Mouse (Mus musculus): ENCODE measurements at regions not wholly inside any gene's neighbourhood (a gene's known extent, or its start where the extent isn't known, plus 50 kb on each side); places are given as distances from the start of the nearest gene placed in this dataset.

DNA sequence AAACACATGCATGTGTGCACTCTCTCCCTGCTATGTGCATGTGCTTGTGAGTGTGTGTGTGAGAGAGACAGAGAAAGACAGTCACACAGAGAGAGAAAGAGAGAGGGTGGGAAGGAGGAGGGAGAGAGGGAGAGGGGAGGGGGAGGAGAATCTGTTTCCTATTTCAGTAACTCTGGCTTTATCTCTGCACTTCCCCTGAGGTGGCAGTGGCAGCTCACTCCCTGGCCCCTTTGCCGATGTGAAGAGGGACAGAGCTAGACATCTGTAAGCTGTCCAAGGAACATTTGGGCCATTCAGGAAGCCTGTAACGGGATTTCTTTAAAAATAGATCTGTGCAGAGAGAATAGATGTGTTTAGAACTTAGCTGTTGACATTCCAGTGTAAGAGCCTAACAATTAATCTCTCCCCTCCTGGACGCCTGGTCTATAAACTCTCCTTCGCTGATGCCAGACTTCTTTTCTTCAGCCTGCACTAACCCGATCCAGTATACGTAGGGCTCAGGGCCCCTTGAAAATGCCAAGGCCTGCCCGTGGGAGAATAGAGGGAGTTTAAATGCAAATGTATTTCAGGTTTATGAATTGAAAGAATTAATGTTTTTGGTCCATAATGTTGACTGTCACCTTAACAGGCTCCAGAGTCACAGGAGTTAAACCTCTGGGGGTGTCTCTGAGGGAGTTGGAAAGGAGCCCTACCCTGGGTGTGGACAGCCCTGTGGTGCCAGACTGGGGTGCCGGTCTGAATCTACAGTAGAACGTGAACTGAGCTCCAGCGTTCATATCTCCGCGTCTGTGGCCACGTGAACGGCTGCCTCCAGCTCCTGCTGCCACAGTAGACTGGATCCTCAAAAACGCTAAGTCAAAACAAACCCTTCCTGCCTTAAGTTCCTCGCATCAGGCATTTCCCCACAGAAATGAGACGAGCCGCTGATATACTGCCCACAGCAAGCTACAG lies 336.6 kb upstream of the Gm10131 start:
- no peak for DNase-seq

DNA sequence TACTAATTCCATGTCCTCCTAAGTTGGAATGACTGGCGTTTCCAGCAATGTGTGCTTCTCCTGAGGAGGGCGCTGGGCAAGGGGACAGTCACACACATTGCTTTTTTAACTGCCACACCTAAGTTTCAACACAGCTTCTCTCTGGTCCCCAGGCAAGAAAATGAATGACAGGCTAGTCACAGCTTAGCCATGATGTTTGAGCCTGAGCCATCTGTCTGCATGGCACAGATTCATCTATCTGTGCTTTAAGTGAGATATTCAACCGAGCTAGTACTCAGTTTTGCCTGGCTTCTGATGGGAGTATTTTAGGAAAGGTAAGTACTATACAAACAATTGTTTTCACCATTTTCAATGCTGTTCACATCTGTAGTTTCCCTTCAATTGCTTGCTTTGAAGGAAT lies 331.2 kb upstream of the Gm10131 start:
- peak; percentile 48 for DNase-seq

DNA sequence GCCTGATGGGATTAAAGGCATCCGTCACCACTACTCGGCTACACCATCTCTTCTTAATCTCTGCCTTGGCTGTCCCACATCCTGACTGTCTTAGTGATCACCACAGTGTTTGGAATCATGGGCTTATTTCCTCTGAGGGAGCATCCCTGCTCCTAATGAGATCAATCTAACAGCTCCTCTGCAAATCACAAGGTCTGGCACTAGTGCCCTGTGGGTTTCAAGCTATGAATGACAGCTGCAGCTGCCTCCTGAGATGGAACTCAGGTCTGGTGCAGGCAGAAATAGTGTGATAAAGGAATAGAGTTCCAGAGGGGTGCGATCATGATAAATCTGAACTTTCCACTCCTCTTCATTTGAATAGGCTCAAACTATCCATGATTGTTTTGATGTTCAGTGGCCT lies 330.2 kb upstream of the Gm10131 start:
- no peak for DNase-seq

DNA sequence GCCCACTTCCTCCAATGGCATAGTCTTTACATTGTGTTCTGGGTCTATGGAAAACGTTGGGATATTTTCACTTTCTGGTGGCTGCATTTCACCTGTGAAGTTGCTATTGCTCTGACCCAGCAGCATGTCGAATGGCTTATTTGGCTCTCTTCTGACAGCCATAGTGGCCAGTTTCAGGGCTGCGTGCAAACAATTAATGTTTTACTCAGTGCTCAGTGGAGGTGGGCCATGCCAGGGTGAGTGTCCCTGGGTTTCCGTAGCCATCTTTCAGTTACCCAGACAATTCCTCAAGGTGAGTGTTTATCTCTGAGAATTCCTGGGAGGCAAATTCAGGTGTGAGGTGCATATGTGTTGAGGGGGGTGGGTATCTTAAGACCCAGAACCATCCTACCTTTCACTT lies 329.2 kb upstream of the Gm10131 start:
- no peak for DNase-seq

DNA sequence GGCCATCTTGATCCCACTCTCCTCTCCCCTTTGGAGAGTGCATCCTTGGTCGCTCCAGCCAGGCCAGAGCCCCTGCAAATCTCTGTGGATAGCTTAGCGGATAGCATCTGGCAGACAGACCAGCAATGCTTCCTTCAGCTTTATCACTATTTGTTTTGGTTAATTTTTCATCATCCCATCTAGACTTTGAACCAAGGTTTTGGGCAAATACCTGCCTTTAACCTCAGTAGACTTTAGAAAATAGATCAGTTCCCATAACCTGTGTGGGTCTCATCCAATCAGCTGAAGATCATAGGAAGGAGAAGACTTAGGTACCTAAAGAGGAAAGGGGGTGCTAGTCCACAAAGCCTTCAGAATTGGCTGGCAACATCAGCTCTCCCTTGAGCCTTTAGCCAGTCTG lies 327.2 kb upstream of the Gm10131 start:
- no peak for DNase-seq

DNA sequence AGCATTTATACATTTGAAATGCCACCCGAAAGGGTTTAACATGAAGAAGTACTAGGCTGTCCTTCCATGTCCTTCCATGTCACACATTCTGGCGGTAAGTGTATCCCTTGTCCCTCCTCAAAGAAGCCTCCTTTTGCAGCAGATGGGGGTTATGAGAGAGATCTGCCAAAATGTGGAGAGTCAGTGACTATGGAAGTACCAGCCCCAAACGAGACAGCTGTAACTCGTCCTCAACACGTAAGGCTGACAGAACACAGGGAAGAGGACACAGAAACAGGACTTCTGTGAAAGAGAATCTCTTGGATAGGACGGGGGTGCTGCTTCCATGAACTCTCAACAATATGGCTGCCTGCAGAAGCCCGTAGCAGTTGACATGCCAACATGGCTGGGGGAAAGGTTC lies 320.4 kb upstream of the Gm10131 start:
- DNase-seq, result no peak

DNA sequence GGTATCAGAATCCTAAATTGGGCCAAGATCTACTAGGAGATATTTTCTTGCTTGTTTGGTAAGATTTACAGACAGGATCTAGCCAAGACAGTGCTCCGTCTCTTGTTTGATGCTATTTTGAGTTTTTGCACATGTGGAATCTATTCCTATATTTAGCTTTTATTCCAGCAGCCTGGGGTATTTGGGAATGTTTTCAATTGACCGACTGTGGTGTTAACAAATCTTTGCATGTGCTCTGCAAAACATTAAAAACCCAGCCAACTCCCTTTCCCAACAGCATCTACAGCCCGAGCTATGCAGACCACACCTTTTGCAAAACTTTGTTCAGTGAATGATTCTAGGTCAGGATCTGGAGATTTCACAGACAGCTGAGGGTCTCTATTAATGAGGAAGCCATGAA lies 317.7 kb upstream of the Gm10131 start:
- DNase-seq, result no peak

DNA sequence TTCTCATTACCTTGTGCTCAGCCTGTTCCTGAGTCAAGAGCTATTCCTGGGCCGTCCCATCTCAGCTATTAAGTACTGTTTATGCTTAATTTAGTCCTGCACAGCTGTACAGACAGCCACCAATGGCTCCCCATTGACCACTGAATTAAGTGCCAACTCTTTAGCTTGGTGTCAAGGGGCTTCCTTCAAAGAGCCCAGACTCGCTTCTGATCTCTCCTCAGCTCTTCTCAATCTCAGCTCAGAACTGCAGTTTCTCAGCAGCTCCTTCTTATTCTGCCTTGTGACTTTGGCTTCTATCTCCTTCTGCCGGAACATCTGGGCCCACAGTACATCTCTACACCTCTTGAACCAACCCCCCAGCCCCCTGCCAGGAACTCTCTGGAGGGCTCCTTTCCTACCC lies 290.0 kb upstream of the Gm10131 start:
- no peak for DNase-seq

DNA sequence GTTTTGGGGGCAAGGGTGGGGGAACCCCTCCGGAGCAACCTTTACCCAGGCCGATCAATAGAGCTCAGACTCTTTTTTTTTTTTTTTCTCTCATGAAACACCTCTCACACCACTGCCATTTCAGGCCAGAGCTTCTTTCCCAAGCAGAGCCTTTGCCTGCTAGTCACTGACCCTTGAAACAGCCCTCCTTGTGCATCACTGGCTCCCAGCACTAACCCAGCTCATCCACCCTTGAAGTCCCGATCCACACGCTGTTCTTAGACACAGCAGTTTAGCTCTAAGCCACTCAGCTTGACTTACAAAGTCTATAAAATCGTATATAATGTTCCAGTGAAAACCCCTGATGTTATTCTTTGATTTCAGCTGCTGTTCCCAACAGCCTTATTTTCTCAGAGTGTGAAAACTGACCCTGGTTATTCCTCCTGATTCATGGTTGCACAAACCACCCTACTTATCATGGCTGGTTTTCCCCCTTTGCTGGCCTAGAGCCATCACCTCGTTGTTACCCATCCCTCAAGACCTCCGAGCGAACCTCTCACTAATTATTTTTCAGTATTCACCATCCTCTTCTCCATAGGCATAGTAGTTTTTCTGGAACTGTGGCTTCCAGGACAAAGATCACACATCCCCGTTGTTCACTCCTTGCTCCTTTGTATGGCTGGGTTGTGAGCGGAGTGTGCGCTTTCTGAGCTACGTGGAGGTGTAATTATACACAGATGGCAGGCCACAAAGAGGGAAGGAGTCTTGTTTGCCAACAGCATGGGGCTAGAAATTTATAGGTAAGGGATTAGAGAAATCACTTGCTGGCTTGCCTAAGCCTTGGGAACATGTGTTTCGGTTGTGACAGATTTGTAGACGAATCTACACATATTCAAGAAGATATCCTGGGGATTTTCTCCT lies 287.6 kb upstream of the Gm10131 start:
- DNase-seq, result no peak

DNA sequence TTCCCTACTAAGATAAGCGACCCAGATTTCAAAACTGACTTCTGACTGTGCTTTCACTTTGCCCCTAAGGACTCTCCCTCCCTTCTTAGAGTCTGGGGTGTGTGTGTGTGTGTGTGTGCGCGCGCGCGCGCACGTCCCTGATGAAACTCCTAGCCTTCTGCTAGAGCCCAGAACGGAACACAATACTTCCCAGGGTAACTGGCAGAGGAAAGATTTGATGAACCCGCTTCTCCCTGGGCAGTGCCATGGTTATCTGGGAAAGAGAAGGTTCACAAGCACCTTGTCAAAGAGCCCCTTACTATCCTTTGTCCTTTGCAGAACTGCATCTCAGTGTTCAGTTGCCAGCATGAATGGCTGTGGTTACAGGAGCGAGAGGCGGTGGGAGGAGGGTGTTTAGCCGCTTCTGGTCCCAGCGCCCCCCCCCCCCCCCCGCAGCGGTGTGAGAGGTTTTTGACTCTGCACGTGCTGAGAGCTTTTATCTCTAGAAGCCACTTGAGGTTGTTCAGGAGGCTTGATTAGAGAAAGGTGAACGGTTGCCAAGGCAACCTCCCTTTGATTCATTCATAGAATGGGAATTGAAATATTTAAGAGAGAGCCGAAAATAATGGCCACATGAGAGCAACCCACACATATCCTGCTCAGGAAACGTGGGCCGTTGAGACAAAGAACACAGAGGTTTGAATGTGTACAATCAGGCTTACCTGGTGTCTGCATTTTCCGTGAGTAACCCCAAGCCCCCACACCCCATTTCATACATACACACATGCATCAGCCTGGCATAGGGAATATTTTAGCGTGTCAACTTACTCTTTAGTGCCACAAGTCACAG lies 286.3 kb upstream of the Gm10131 start:
- peak; percentile 48 for DNase-seq

DNA sequence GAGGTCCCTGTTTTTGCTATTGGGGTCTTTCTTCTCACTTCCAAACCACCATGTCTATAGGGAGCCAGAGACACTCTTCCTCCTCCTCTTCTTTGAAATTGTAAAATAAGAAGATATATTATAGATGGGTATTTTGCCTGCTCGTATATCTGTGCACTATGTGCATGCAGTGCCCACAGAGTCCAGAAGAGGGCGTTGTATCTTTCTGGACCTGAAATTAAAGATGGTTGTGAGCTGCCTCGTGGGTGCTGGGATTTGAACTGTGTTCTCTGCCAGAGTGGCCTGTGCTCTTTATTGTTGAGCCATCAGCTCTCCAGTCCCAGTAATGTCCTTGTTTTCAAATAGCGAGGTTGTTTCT lies 285.7 kb upstream of the Gm10131 start:
- no peak for DNase-seq

DNA sequence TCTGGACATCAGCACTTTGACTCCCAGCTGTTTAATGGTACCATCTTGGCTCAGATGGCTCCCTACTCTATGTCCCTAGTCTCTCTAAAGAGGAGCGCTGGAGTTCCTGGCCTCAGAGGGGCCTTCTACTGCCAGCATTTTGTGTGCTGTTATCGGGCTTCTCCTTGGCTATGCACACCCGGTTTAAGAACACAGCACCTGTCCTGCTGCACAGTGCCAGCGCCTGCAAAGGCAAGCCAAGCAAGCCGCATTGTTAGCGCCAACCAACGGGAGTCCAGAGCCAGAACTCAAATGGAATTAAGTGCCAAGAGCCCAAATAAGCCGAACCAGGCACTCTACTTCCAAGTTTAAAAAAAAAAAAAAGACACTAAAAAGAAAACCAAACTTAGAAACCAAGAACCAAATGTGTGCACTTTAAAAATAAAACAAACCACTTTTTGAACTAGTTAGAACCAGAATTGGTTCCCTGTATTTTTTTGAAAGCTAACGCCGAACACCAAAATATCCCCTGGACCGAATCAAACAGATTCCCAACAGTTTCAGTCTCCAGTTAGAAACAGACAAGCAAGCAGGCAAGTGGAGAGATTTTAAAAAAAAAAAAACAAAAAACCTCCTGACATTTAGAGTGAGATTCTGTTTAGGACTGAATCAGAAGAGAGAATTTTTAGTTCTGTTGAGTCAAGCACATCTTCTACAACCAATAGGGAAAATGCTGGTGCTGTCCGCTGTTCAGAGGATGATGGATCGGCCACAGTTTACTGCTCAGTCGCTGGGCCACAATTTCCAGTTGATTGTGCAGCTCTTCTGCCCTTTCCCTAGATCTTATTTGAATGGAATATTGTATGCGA lies 281.7 kb upstream of the Gm10131 start:
- peak; percentile 89 for DNase-seq

DNA sequence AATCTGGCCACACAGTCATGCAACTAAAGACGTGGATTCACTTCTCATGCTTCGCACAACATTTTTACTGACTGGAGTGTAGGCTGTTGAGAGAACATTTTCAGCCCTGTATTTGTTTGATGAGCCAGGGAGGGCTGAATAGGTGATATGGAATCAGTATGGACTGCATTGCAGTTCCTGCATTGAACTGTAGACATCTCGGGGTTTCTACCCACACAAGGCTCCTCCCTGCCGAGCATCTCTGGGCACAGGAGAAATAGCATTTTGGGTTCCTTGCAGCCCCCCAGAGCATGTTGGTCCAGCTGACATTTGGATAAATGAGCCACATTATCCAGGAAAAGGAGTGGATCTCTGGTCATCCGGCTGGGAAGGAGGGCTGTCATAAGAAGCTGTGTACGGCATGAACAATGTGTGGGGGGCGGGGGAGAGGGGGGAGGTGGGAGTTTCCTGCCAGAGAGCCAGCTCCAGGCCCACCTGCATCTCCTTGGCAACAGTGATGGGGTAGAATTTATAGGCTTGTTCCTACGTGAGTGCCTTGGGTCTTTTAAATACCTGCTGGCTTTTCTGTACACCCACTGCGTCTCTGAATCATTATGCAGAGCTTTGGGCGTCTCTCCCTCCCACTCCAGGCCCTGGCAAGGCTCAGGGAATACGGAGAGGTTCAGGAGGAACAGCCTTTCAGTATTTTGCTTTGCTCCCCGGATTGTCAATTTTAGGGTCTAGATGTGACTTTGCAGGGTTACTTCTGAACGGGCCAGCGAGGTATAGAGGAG lies 280.9 kb upstream of the Gm10131 start:
- DNase-seq, result peak; percentile 80

DNA sequence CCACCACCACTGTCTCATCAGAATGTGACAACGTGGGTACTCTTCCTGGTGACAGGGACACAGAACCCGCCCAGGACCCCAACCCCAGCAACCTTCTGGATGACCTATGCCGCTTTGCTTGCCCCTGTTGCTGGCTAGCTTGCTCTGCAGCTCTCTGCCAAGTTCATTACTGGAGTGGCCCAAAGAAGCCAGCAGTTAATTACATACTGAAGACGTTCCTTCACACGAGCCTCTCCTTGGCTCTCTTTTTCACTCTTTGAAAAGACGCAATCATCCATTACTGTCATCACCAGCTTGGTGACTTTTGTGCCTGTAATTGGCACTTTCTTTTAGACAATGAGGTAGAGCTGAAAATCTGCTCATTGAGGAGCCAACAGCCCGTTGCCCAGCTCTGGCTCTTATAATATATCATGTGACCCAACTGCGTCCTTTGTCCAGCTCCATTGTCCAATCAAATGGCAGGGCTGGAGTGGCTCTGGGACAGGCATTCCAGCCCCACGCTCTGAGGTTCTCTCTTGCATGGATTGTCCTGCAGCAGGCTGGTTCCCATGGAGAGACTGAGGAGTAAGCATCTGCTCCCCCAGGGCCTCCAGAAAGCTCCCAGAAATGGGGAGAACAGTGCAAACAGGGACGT lies 274.4 kb upstream of the Gm10131 start:
- DNase-seq, result peak; percentile 53

DNA sequence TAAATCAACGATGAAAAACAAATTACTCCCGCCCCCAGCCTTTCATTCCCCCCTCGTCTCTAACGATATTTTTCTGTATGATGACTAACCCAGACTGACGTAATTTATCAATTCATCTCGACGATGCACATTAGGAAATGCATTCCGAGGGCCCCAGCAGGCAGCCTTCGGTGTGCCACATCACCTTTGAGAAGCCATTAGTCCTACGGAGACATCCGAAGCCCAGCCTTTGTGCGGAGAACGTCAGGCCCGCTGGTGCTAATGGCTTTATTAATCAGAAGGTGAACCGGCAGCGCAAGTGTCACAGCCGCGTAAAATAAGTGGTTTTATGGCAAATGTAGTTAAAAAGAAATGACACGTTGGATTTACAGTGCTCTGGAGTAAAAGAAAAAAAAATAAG lies 269.1 kb upstream of the Gm10131 start:
- DNase-seq, result no peak

DNA sequence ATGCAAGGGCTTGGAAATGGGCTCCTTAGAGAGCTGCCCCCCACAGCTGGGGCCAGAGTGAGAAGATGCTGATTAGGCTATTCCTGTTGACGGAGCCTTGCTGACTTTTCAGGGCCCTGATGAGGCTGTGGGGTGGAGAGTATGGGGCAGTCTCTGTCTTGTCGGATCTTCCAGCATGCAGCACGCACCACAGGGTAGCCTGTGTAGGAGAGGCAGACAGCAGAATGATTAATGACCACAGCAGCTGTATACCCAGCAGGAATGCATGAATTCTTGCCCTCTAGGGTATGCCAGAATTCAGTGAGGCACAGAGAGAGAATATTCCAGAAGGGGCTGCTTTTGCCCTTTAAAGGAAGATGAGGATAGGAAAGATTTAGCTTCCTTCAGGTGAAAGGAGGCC lies 265.6 kb upstream of the Gm10131 start:
- no peak for DNase-seq

DNA sequence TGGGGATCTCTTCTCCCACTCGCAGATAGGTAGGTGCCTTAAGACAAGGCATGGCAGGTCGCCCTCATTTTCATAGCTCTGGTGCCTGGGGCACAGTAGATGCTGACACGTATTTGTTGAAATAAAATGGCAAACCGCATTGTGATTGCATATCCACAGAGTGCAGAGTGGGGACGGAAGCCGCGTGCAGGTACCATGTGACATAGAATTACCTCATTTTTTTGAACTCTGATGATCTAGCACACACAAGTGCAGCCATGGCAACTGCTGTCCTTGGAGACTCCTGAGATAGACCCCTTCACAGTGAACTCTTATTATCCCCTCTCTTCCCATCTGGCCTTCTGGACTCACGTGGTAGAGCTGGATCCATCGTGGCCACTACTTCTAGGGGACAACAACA lies 262.7 kb upstream of the Gm10131 start:
- no peak for DNase-seq

DNA sequence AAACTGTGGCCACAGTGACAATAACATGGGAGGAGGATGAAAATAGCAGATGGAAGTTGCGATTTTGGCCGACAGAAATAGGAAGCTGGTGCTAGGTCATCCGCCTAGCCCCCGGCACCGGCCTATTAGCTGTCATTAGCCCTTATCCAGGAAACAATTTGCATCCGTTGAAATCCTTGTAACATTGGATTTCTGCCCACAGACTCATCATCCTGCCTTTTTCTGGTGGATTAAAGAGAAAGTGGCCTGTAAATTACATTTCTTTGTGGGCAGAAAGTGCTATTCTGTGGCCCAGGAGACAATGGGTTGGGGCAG lies 261.1 kb upstream of the Gm10131 start:
- DNase-seq, result no peak

DNA sequence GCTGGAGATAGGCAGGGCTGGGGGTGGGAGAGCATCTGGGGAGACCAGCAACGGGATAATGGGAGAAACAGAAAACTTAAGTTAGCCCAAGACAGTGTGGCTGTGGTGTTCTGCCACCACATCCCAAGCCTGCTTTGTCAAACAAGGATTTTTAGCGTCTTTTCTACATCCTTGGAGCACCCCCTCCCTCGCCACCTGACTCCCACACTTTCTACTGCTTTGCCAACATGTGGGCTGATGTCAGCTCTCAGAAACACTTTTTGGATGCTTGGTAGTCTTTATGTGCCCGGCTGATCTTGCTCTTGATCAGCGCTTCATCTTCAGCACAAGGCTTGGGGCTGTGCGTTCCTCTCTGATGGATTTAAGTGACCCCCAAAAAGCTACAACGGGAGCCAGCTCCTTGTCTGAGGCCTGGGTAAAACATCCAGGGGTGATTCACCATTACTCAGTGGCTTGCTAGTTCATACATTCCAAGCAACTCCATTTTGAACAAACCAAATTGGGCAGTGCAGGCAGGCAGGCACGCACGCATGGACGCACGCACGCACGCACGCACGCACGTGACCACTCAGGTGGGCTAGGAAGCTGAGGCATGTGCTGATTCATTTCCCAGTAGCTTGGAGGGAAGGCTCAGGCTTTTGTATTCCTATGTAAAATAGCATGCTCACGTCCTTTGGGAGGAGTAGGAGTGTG lies 260.6 kb upstream of the Gm10131 start:
- DNase-seq, result peak; percentile 61

DNA sequence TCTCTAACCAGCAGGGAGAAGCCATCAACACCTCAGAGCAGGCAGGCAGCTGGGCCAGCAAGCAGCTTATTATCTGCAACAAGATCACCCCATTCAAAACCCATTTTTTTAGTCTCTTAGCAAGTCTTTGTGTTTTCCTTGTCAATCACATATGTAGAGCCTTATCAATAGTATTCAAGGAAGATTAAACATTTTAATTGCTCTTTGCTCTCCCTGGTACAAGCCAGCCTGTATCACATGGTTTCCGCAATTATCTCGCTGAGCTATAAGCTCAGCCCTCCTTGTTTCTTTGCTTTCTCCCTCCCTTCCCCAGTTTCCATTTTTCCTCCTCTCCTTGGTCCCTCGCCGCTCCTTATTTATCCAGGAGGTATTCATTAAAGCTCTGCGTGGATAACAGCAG lies 259.9 kb upstream of the Gm10131 start:
- DNase-seq, result no peak
